Mouse (Mus musculus) hindbrain, embryonic 15.5 days (tissue): ENCODE measurements around the gene Tedc2. TPM values are rescaled to one million over a fixed set of nuclear protein-coding genes. Genes with fewer than 3 reads are reported as not detected.
A peak's percentile ranks its signal among the peaks of the same experiment; 100 is the strongest.

ENCODE experiments used
- ATAC-seq: fragments of 200-750 bp; cut with Nextera tagmentation; 2 replicates; pipeline ENCODE4 v1.8.0; 2017; ENCODE audit warnings: low read depth, moderate number of reproducible peaks, moderate TSS enrichment; ENCODE audit not compliant: low FRiP score
- H3K27ac ChIP-seq: fragments of 300-500 bp; sonication (generic); replicated peaks from 2 replicates; pipeline ENCODE4 v1.5.1; 2015; ENCODE audit warnings: mild to moderate bottlenecking, inconsistent platforms
- H3K27me3 ChIP-seq: fragments of 300-500 bp; sonication (generic); 2 replicates; pipeline ENCODE4 v1.6.1; 2015; ENCODE audit warnings: control low read depth, inconsistent platforms
- H3K36me3 ChIP-seq: fragments of 300-500 bp; sonication (generic); 2 replicates; pipeline ENCODE4 v1.6.1; 2015; ENCODE audit warnings: control low read depth, inconsistent platforms
- H3K4me1 ChIP-seq: fragments of 300-500 bp; sonication (generic); replicated peaks from 2 replicates; pipeline ENCODE4 v1.6.1; 2015; ENCODE audit warnings: control low read depth, inconsistent platforms
- H3K4me2 ChIP-seq: fragments of 300-500 bp; sonication (generic); 2 replicates; pipeline ENCODE4 v1.6.1; 2015; ENCODE audit warnings: moderate library complexity, mild to moderate bottlenecking, inconsistent platforms
- H3K4me3 ChIP-seq: fragments of 300-500 bp; sonication (generic); 2 replicates; pipeline ENCODE4 v1.5.1; 2015; ENCODE audit warnings: mild to moderate bottlenecking, inconsistent platforms
- H3K9ac ChIP-seq: fragments of 300-500 bp; sonication (generic); 2 replicates; pipeline ENCODE4 v1.6.1; 2015; ENCODE audit warnings: inconsistent platforms
- H3K9me3 ChIP-seq: fragments of 300-500 bp; sonication (generic); 2 replicates; pipeline ENCODE4 v1.6.1; 2016; ENCODE audit warnings: control low read depth, inconsistent platforms
- WGBS: fragments of 180-500 bp; shearing (Covaris S2); methylation state at CpG from one replicate; pipeline ENCODE4 v1.1.7; 2015; 5-methylcytosine and 5-hydroxymethylcytosine counted together
- polyA plus RNA-seq: library from polyadenylated mRNA; unstranded; fragments of >200 nt; fragmentation: Nextera tagmentation; extraction: Ambion mirVana; gene quantifications from 2 replicates; pipeline ENCODE4 v1.2.1, GENCODE M21; 2015

Tedc2 gene
- polyA plus RNA-seq, 1 experiment from 2014 or later, result 12.6 TPM

GRCm38 (mm10) chr17:24203611-24204534, 16.8 kb downstream of the Tedc2 start:
- H3K36me3 ChIP-seq, result no peaks in the 10 kb centered on the region
- WGBS, result 71% methylated on average over 3 of the region's 3 CpGs
- H3K4me3 ChIP-seq, result peak overlapping the region; percentile 81
- ATAC-seq, result no peak
- peak overlapping the region; percentile 93 for H3K4me2 ChIP-seq
- H3K4me1 ChIP-seq, result peaks cover 78% of the 10 kb centered on the region
- no peaks in the 10 kb centered on the region for H3K27me3 ChIP-seq
- H3K27ac ChIP-seq, result no peak overlapping the region; the same call in 1 of the 2 replicates
- H3K9ac ChIP-seq, result peak overlapping the region; percentile 0; the same call in 1 of the 2 replicates
- H3K9me3 ChIP-seq, result no peaks in the 10 kb centered on the region

- ATAC-seq, result no peak
- H3K4me1 ChIP-seq, result peaks cover 70% of the 10 kb centered on the region
Observed at GRCm38 (mm10) chr17:24203068-24203467, 17.6 kb downstream of the Tedc2 start.

GRCm38 (mm10) chr17:24201092-24201491, 19.6 kb downstream of the Tedc2 start:
- ATAC-seq, result no peak
- Histone ChIP-seq H3K4me3 (no peak overlapping the region), H3K36me3 (no peaks in the 10 kb centered on the region), H3K9ac (no peak overlapping the region), H3K27ac (no peak overlapping the region), H3K4me2 (no peak overlapping the region), H3K9me3 (no peaks in the 10 kb centered on the region), H3K4me1 (peaks cover 54% of the 10 kb centered on the region), H3K27me3 (no peaks in the 10 kb centered on the region)
- 85% methylated on average over 4 of the region's 4 CpGs for WGBS

More at GRCm38 (mm10) chr17:24203068-24203467, 17.6 kb downstream of the Tedc2 start:
- H3K27me3 ChIP-seq, result no peaks in the 10 kb centered on the region
- H3K36me3 ChIP-seq, result no peaks in the 10 kb centered on the region
- H3K9ac ChIP-seq, result no peak overlapping the region
- WGBS, result 38% methylated on average over 4 of the region's 4 CpGs
- H3K27ac ChIP-seq, result no peak overlapping the region
- H3K4me3 ChIP-seq, result no peak overlapping the region
- peak overlapping the region; percentile 93 for H3K4me2 ChIP-seq
- H3K9me3 ChIP-seq, result no peaks in the 10 kb centered on the region

- Histone ChIP-seq H3K4me1 (peaks cover 46% of the 10 kb centered on the region), H3K27me3 (no peaks in the 10 kb centered on the region), H3K9ac (no peak overlapping the region), H3K36me3 (no peaks in the 10 kb centered on the region), H3K4me2 (no peak overlapping the region), H3K27ac (no peak overlapping the region), H3K9me3 (no peaks in the 10 kb centered on the region), H3K4me3 (no peak overlapping the region)
- 69% methylated on average over 4 of the region's 4 CpGs for WGBS
- no peak for ATAC-seq
Observed at GRCm38 (mm10) chr17:24199741-24200140, 20.9 kb downstream of the Tedc2 start.

GRCm38 (mm10) chr17:24199252-24199651, 21.4 kb downstream of the Tedc2 start:
- Histone ChIP-seq H3K4me2 (no peak overlapping the region), H3K4me3 (no peak overlapping the region), H3K27ac (no peak overlapping the region), H3K9me3 (no peaks in the 10 kb centered on the region), H3K9ac (no peak overlapping the region), H3K36me3 (no peaks in the 10 kb centered on the region), H3K27me3 (no peaks in the 10 kb centered on the region), H3K4me1 (peaks cover 41% of the 10 kb centered on the region)
- ATAC-seq, result no peak
- WGBS, result 84% methylated on average over 4 of the region's 4 CpGs

GRCm38 (mm10) chr17:24197032-24197824, 23.4 kb downstream of the Tedc2 start:
- Histone ChIP-seq H3K27me3 (no peaks in the 10 kb centered on the region), H3K9ac (no peak overlapping the region), H3K4me1 (peaks cover 21% of the 10 kb centered on the region), H3K4me2 (no peak overlapping the region), H3K9me3 (no peaks in the 10 kb centered on the region), H3K36me3 (no peaks in the 10 kb centered on the region), H3K4me3 (no peak overlapping the region), H3K27ac (no peak overlapping the region)
- 66% methylated on average over 15 of the region's 15 CpGs for WGBS
- no peak for ATAC-seq

- no peak for ATAC-seq
- H3K9ac ChIP-seq, result no peak overlapping the region
- H3K27ac ChIP-seq, result no peak overlapping the region
- H3K27me3 ChIP-seq, result no peaks in the 10 kb centered on the region
- 62% methylated on average over 2 of the region's 2 CpGs for WGBS
- no peaks in the 10 kb centered on the region for H3K9me3 ChIP-seq
- peaks cover 10% of the 10 kb centered on the region for H3K4me1 ChIP-seq
- no peak overlapping the region for H3K4me3 ChIP-seq
- H3K36me3 ChIP-seq, result no peaks in the 10 kb centered on the region
- no peak overlapping the region for H3K4me2 ChIP-seq
Observed at GRCm38 (mm10) chr17:24195349-24195748, 25.3 kb downstream of the Tedc2 start.

- Histone ChIP-seq H3K27me3 (no peaks in the 10 kb centered on the region), H3K4me3 (no peak overlapping the region), H3K4me1 (0 out of 2 replicates have a peak, but pooled peaks cover 4% of the 10 kb centered on the region), H3K36me3 (peaks cover 3% of the 10 kb centered on the region), H3K9ac (no peak overlapping the region), H3K4me2 (no peak overlapping the region), H3K9me3 (no peaks in the 10 kb centered on the region), H3K27ac (no peak overlapping the region)
- ATAC-seq, result no peak
- WGBS, result 93% methylated on average over 5 of the region's 5 CpGs
Observed at GRCm38 (mm10) chr17:24193769-24194168, 26.9 kb downstream of the Tedc2 start.

- Histone ChIP-seq H3K4me2 (no peak overlapping the region), H3K4me1 (0 out of 2 replicates have a peak, but pooled peaks cover 4% of the 10 kb centered on the region), H3K4me3 (no peak overlapping the region), H3K36me3 (peaks cover 8% of the 10 kb centered on the region), H3K9me3 (no peaks in the 10 kb centered on the region), H3K27ac (no peak overlapping the region), H3K27me3 (no peaks in the 10 kb centered on the region), H3K9ac (no peak overlapping the region)
- WGBS, result 86% methylated on average over 8 of the region's 8 CpGs
- ATAC-seq, result no peak
Observed at GRCm38 (mm10) chr17:24193268-24193667, 27.4 kb downstream of the Tedc2 start.

- Histone ChIP-seq H3K27me3 (no peaks in the 10 kb centered on the region), H3K9me3 (no peaks in the 10 kb centered on the region), H3K4me2 (no peak overlapping the region), H3K9ac (no peak overlapping the region), H3K4me3 (no peak overlapping the region), H3K36me3 (peaks cover 10% of the 10 kb centered on the region), H3K4me1 (0 out of 2 replicates have a peak, but pooled peaks cover 4% of the 10 kb centered on the region), H3K27ac (no peak overlapping the region)
- no peak for ATAC-seq
- 86% methylated on average over 8 of the region's 8 CpGs for WGBS
Observed at GRCm38 (mm10) chr17:24192848-24193247, 27.8 kb downstream of the Tedc2 start.

- H3K36me3 ChIP-seq, result peaks cover 18% of the 10 kb centered on the region
- no peak overlapping the region for H3K27ac ChIP-seq
- H3K4me2 ChIP-seq, result no peak overlapping the region
- no peak overlapping the region for H3K4me3 ChIP-seq
- 84% methylated on average over 4 of the region's 4 CpGs for WGBS
- ATAC-seq, result no peak
- H3K9me3 ChIP-seq, result no peaks in the 10 kb centered on the region
- H3K27me3 ChIP-seq, result no peaks in the 10 kb centered on the region
- no peaks in the 10 kb centered on the region for H3K4me1 ChIP-seq
- H3K9ac ChIP-seq, result no peak overlapping the region
Observed at GRCm38 (mm10) chr17:24191481-24191880, 29.2 kb downstream of the Tedc2 start.

GRCm38 (mm10) chr17:24190934-24191333, 29.7 kb downstream of the Tedc2 start:
- ATAC-seq, result no peak
- Histone ChIP-seq H3K27me3 (no peaks in the 10 kb centered on the region), H3K4me1 (no peaks in the 10 kb centered on the region), H3K36me3 (peaks cover 18% of the 10 kb centered on the region), H3K9me3 (no peaks in the 10 kb centered on the region), H3K4me3 (no peak overlapping the region), H3K4me2 (no peak overlapping the region), H3K9ac (no peak overlapping the region), H3K27ac (no peak overlapping the region)
- WGBS, result 92% methylated on average over 2 of the region's 2 CpGs
